Mouse (Mus musculus): Measurements from ENCODE around the gene Mras. TPM values are rescaled to one million over a fixed set of nuclear protein-coding genes. Genes with fewer than 3 reads are reported as not detected.
A peak's percentile ranks its signal among the peaks of the same experiment; 100 is the strongest.

The Mras gene
- polyA plus RNA-seq, 1 experiment from 2014 or later = 36.2 TPM

GRCm38 (mm10) chr9:99397056-99397815, 39.9 kb downstream of the Mras start:
- 85% methylated on average over 13 of the region's 13 CpGs for WGBS
- ATAC-seq (ENCODE audit: low FRiP score) = no peak
- Histone ChIP-seq H3K36me3 (peaks cover 10% of the 10 kb centered on the region), H3K4me2 (replicated peaks) (no peak overlapping the region), H3K4me1 (peaks cover 4% of the 10 kb centered on the region), H3K9me3 (replicated peaks) (no peaks in the 10 kb centered on the region), H3K4me3 (no peak overlapping the region), H3K9ac (no peak overlapping the region), H3K27me3 (no peaks in the 10 kb centered on the region), H3K27ac (no peak overlapping the region)

GRCm38 (mm10) chr9:99394366-99394765, 42.8 kb downstream of the Mras start:
- no peak for ATAC-seq (ENCODE audit: low FRiP score)
- no peak overlapping the region for H3K27ac ChIP-seq
- WGBS = 60% methylated on average over 11 of the region's 11 CpGs

GRCm38 (mm10) chr9:99393146-99393545, 44.0 kb downstream of the Mras start:
- H3K4me2 ChIP-seq (replicated peaks) = no peak overlapping the region
- no peak for ATAC-seq (ENCODE audit: low FRiP score)
- H3K4me3 ChIP-seq = no peak overlapping the region
- no peaks in the 10 kb centered on the region for H3K27me3 ChIP-seq
- H3K36me3 ChIP-seq = peaks cover 23% of the 10 kb centered on the region
- H3K9ac ChIP-seq = no peak overlapping the region
- H3K9me3 ChIP-seq (replicated peaks) = no peaks in the 10 kb centered on the region
- peaks cover 4% of the 10 kb centered on the region for H3K4me1 ChIP-seq
- no peak overlapping the region for H3K27ac ChIP-seq
- WGBS = 95% methylated on average over 8 of the region's 8 CpGs

More at GRCm38 (mm10) chr9:99394366-99394765, 42.8 kb downstream of the Mras start:
- Histone ChIP-seq H3K4me1 (peaks cover 4% of the 10 kb centered on the region), H3K27me3 (no peaks in the 10 kb centered on the region), H3K9ac (no peak overlapping the region), H3K36me3 (peaks cover 21% of the 10 kb centered on the region), H3K9me3 (replicated peaks) (no peaks in the 10 kb centered on the region), H3K4me2 (replicated peaks) (no peak overlapping the region), H3K4me3 (no peak overlapping the region)

- Histone ChIP-seq H3K36me3 (peaks cover 35% of the 10 kb centered on the region), H3K27me3 (no peaks in the 10 kb centered on the region)
These were observed 45.6 kb downstream of the Mras start for GRCm38 (mm10) chr9:99391557-99391956.

GRCm38 (mm10) chr9:99390716-99391115, 46.5 kb downstream of the Mras start:
- 46% methylated on average over 2 of the region's 2 CpGs for WGBS
- Histone ChIP-seq H3K27me3 (no peaks in the 10 kb centered on the region), H3K36me3 (peaks cover 40% of the 10 kb centered on the region), H3K4me2 (replicated peaks) (no peak overlapping the region), H3K27ac (no peak overlapping the region), H3K4me1 (peaks cover 4% of the 10 kb centered on the region), H3K9ac (no peak overlapping the region), H3K9me3 (replicated peaks) (no peaks in the 10 kb centered on the region), H3K4me3 (no peak overlapping the region)
- ATAC-seq (ENCODE audit: low FRiP score) = no peak

More at GRCm38 (mm10) chr9:99391557-99391956, 45.6 kb downstream of the Mras start:
- Histone ChIP-seq H3K9me3 (replicated peaks) (no peaks in the 10 kb centered on the region), H3K27ac (no peak overlapping the region), H3K4me3 (no peak overlapping the region), H3K9ac (no peak overlapping the region), H3K4me1 (peaks cover 4% of the 10 kb centered on the region), H3K4me2 (replicated peaks) (no peak overlapping the region)
- WGBS = 98% methylated on average over 10 of the region's 10 CpGs
- no peak for ATAC-seq (ENCODE audit: low FRiP score)

GRCm38 (mm10) chr9:99390201-99390600, 47.0 kb downstream of the Mras start:
- WGBS = 79% methylated on average over 5 of the region's 5 CpGs
- peaks cover 40% of the 10 kb centered on the region for H3K36me3 ChIP-seq

GRCm38 (mm10) chr9:99389506-99389905, 47.7 kb downstream of the Mras start:
- Histone ChIP-seq H3K4me1 (peaks cover 3% of the 10 kb centered on the region), H3K27me3 (no peaks in the 10 kb centered on the region), H3K27ac (no peak overlapping the region), H3K4me2 (replicated peaks) (no peak overlapping the region), H3K36me3 (peaks cover 40% of the 10 kb centered on the region), H3K9me3 (replicated peaks) (no peaks in the 10 kb centered on the region), H3K4me3 (no peak overlapping the region), H3K9ac (no peak overlapping the region)
- 90% methylated on average over 8 of the region's 8 CpGs for WGBS
- ATAC-seq (ENCODE audit: low FRiP score) = no peak

More at GRCm38 (mm10) chr9:99390201-99390600, 47.0 kb downstream of the Mras start:
- Histone ChIP-seq H3K27me3 (no peaks in the 10 kb centered on the region), H3K27ac (no peak overlapping the region), H3K4me2 (replicated peaks) (no peak overlapping the region), H3K4me3 (no peak overlapping the region), H3K9ac (no peak overlapping the region), H3K9me3 (replicated peaks) (no peaks in the 10 kb centered on the region), H3K4me1 (peaks cover 4% of the 10 kb centered on the region)
- ATAC-seq (ENCODE audit: low FRiP score) = no peak

- no peak overlapping the region for H3K4me2 ChIP-seq (replicated peaks)
- H3K27ac ChIP-seq = no peak overlapping the region
- no peaks in the 10 kb centered on the region for H3K4me1 ChIP-seq
- WGBS = 84% methylated on average over 9 of the region's 9 CpGs
- peaks cover 40% of the 10 kb centered on the region for H3K36me3 ChIP-seq
- H3K27me3 ChIP-seq = no peaks in the 10 kb centered on the region
- no peak overlapping the region for H3K4me3 ChIP-seq
- no peak for ATAC-seq (ENCODE audit: low FRiP score)
- no peaks in the 10 kb centered on the region for H3K9me3 ChIP-seq (replicated peaks)
- H3K9ac ChIP-seq = no peak overlapping the region
These were observed 48.3 kb downstream of the Mras start for GRCm38 (mm10) chr9:99388856-99389255.

- Histone ChIP-seq H3K9ac (no peak overlapping the region), H3K4me1 (no peaks in the 10 kb centered on the region), H3K27me3 (no peaks in the 10 kb centered on the region), H3K9me3 (replicated peaks) (no peaks in the 10 kb centered on the region), H3K36me3 (peaks cover 39% of the 10 kb centered on the region), H3K4me2 (replicated peaks) (no peak overlapping the region), H3K4me3 (no peak overlapping the region), H3K27ac (no peak overlapping the region)
- WGBS = 72% methylated on average over 5 of the region's 5 CpGs
- no peak for ATAC-seq (ENCODE audit: low FRiP score)
These were observed 49.1 kb downstream of the Mras start for GRCm38 (mm10) chr9:99388078-99388477.

GRCm38 (mm10) chr9:99382556-99382955, 54.6 kb downstream of the Mras start:
- 83% methylated on average over 9 of the region's 9 CpGs for WGBS
- Histone ChIP-seq H3K4me1 (no peaks in the 10 kb centered on the region), H3K9ac (no peak overlapping the region), H3K9me3 (replicated peaks) (no peaks in the 10 kb centered on the region), H3K4me3 (no peak overlapping the region), H3K27ac (no peak overlapping the region), H3K27me3 (no peaks in the 10 kb centered on the region), H3K4me2 (replicated peaks) (no peak overlapping the region), H3K36me3 (peaks cover 13% of the 10 kb centered on the region)
- ATAC-seq (ENCODE audit: low FRiP score) = no peak

GRCm38 (mm10) chr9:99379194-99379593, 58.0 kb downstream of the Mras start:
- Histone ChIP-seq H3K27me3 (no peaks in the 10 kb centered on the region), H3K9me3 (replicated peaks) (no peaks in the 10 kb centered on the region), H3K36me3 (no peaks in the 10 kb centered on the region), H3K4me2 (replicated peaks) (no peak overlapping the region), H3K4me1 (no peaks in the 10 kb centered on the region), H3K9ac (no peak overlapping the region), H3K27ac (no peak overlapping the region), H3K4me3 (no peak overlapping the region)
- no peak for ATAC-seq (ENCODE audit: low FRiP score)
- 61% methylated on average over 5 of the region's 5 CpGs for WGBS

- Histone ChIP-seq H3K9ac (no peak overlapping the region), H3K4me3 (no peak overlapping the region), H3K4me2 (replicated peaks) (0 out of 2 replicates have a peak overlapping the region, but pooled peaks have one; percentile 5)
These were observed 60.4 kb downstream of the Mras start for GRCm38 (mm10) chr9:99376591-99377418.

More at GRCm38 (mm10) chr9:99376591-99377418, 60.4 kb downstream of the Mras start:
- ATAC-seq (ENCODE audit: low FRiP score) = no peak
- no peak overlapping the region for H3K27ac ChIP-seq
- no peaks in the 10 kb centered on the region for H3K27me3 ChIP-seq
- no peaks in the 10 kb centered on the region for H3K36me3 ChIP-seq
- no peaks in the 10 kb centered on the region for H3K4me1 ChIP-seq
- no peaks in the 10 kb centered on the region for H3K9me3 ChIP-seq (replicated peaks)
- WGBS = 13% methylated on average over 14 of the region's 14 CpGs

All from hindbrain, embryonic 12.5 days (tissue).